Mouse (Mus musculus) neural tube, embryonic 13.5 days (tissue): ENCODE measurements around the gene Htr5b. TPM values are rescaled to one million over a fixed set of nuclear protein-coding genes. Genes with fewer than 3 reads are reported as not detected.

Source experiments
- ATAC-seq: fragments of 200-750 bp; cut with Nextera tagmentation; 2 replicates; pipeline ENCODE4 v1.8.0; 2017; ENCODE audit warnings: low read depth, mild to moderate bottlenecking, moderate TSS enrichment, moderate library complexity
- H3K27ac ChIP-seq: fragments of 300-500 bp; sonication (generic); replicated peaks from 2 replicates; pipeline ENCODE4 v1.5.1; 2015; ENCODE audit warnings: moderate library complexity, mild to moderate bottlenecking, inconsistent platforms
- H3K27me3 ChIP-seq: fragments of 300-500 bp; sonication (generic); 2 replicates; pipeline ENCODE4 v1.6.1; 2015; ENCODE audit warnings: mild to moderate bottlenecking, inconsistent platforms
- H3K36me3 ChIP-seq: fragments of 300-500 bp; sonication (generic); 2 replicates; pipeline ENCODE4 v1.6.1; 2015; ENCODE audit warnings: mild to moderate bottlenecking, inconsistent platforms
- H3K4me1 ChIP-seq: fragments of 300-500 bp; sonication (generic); replicated peaks from 2 replicates; pipeline ENCODE4 v1.6.1; 2015; ENCODE audit warnings: inconsistent platforms
- H3K4me2 ChIP-seq: fragments of 300-500 bp; sonication (generic); 2 replicates; pipeline ENCODE4 v1.6.1; 2015; ENCODE audit warnings: inconsistent platforms, mild to moderate bottlenecking, moderate library complexity
- H3K4me3 ChIP-seq: fragments of 300-500 bp; sonication (generic); 2 replicates; pipeline ENCODE4 v1.5.1; 2015; ENCODE audit warnings: mild to moderate bottlenecking, inconsistent platforms
- H3K9ac ChIP-seq: fragments of 300-500 bp; sonication (generic); 2 replicates; pipeline ENCODE4 v1.6.1; 2015; ENCODE audit warnings: moderate library complexity, mild to moderate bottlenecking, inconsistent platforms
- H3K9me3 ChIP-seq: fragments of 300-500 bp; sonication (generic); 2 replicates; pipeline ENCODE4 v1.6.1; 2016; ENCODE audit warnings: inconsistent platforms
- WGBS: fragments of 180-500 bp; shearing (Covaris S2); methylation state at CpG from one replicate; pipeline ENCODE4 v1.1.7; 2015; 5-methylcytosine and 5-hydroxymethylcytosine counted together
- polyA plus RNA-seq: library from polyadenylated mRNA; unstranded; fragments of >200 nt; fragmentation: Nextera tagmentation; extraction: Ambion mirVana; gene quantifications from 2 replicates; pipeline ENCODE4 v1.2.1, GENCODE M21; 2015

Htr5b gene
- polyA plus RNA-seq, 1 experiment from 2014 or later: 0.13 TPM

DNA sequence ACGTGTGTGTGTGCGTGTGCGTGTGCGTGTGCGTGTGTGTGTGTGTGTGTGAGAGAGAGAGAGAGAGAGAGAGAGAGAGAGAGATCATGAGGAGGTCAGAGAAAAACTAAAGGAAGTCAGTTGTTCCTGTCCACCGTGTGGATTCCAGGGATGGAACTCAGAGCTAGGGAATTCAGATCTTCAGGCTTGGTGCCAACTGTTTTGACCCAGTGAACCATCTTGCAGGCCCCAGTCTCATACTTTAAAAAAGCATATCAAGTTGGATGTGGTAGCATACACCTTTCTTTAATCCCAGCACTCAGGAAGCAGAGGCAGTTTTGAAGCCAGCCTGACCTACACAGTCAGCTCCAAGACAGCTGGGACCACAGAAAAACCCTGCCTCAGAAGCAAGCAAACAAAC lies 1.0 kb upstream of the Htr5b start:
- H3K4me1 ChIP-seq: peaks cover 16% of the 10 kb centered on the region
- H3K36me3 ChIP-seq: no peaks in the 10 kb centered on the region
- H3K4me2 ChIP-seq: no peak overlapping the region
- 89% methylated on average over 6 of the region's 6 CpGs for WGBS
- no peak overlapping the region for H3K4me3 ChIP-seq
- ATAC-seq: no peak
- H3K9ac ChIP-seq: no peak overlapping the region
- no peaks in the 10 kb centered on the region for H3K9me3 ChIP-seq
- H3K27ac ChIP-seq: no peak overlapping the region
- peaks cover 38% of the 10 kb centered on the region for H3K27me3 ChIP-seq

DNA sequence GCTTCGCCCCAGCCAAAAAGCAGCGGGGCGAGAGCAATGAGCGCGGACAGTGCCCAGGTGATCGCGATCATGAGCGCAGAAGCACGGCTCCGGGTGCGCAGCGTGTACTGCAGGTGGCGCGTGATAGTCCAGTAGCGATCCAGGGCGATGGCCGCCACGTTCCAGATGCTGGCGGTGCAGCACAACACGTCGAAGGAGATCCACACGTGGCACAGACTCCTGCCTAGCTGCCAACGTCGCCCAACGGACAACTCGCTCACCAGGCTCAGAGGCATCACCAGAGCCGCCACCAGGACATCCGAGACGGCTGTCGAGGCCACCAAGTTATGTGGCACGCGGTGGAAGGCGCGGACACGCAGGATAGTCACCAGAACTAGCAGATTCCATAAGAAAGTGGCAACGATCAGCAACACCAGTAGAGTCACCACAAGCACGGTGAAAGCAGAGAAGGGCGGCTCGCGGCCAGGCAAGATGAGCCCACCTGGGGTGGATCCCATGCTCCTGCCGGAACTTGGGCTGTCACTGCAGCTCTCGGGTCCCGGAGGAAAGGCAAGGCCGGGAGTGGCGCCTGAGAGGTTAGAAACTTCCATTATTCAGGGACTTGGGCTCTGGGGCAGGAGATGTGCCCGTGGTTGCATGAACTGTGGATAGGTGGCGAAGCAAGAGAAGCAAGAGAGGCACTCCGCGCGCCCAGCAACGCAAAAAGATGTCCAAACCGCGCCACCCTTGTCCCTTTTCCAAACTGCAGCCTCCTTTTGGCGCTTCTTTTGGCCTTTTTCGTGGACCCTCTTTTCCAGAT lies 466 bp downstream of the Htr5b start:
- no peaks in the 10 kb centered on the region for H3K36me3 ChIP-seq
- peaks cover 38% of the 10 kb centered on the region for H3K27me3 ChIP-seq
- H3K4me3 ChIP-seq: peak overlapping the region; percentile 30
- H3K4me1 ChIP-seq: peaks cover 16% of the 10 kb centered on the region
- H3K9ac ChIP-seq: 0 out of 2 replicates have a peak overlapping the region, but pooled peaks have one; percentile 34
- H3K27ac ChIP-seq: no peak overlapping the region
- no peaks in the 10 kb centered on the region for H3K9me3 ChIP-seq
- WGBS: 17% methylated on average over 55 of the region's 55 CpGs
- peak overlapping the region; percentile 57 for H3K4me2 ChIP-seq
- ATAC-seq: peak; percentile 45

- Histone ChIP-seq H3K4me3 (peak overlapping the region; percentile 30), H3K36me3 (no peaks in the 10 kb centered on the region), H3K9me3 (no peaks in the 10 kb centered on the region), H3K27me3 (peaks cover 38% of the 10 kb centered on the region), H3K27ac (no peak overlapping the region), H3K4me2 (peak overlapping the region; percentile 57), H3K4me1 (peaks cover 16% of the 10 kb centered on the region), H3K9ac (0 out of 2 replicates have a peak overlapping the region, but pooled peaks have one; percentile 34)
- 51% methylated on average over 17 of the region's 17 CpGs for WGBS
- ATAC-seq: peak; percentile 29; the same call in 1 of the 2 replicates
Measured at GRCm38 (mm10) chr1:121527061-121527460, 1.2 kb downstream of the Htr5b start.

- Histone ChIP-seq H3K9me3 (no peaks in the 10 kb centered on the region), H3K36me3 (no peaks in the 10 kb centered on the region), H3K4me2 (no peak overlapping the region), H3K27ac (no peak overlapping the region), H3K4me3 (no peak overlapping the region), H3K4me1 (no peaks in the 10 kb centered on the region), H3K9ac (no peak overlapping the region), H3K27me3 (no peaks in the 10 kb centered on the region)
- 75% methylated on average over 1 of the region's 1 CpGs for WGBS
- no peak for ATAC-seq
Measured at GRCm38 (mm10) chr1:121518609-121519008, 9.7 kb downstream of the Htr5b start.

GRCm38 (mm10) chr1:121511966-121512365 lies 16.3 kb downstream of the Htr5b start:
- Histone ChIP-seq H3K9me3 (no peaks in the 10 kb centered on the region), H3K27me3 (no peaks in the 10 kb centered on the region), H3K4me1 (no peaks in the 10 kb centered on the region), H3K9ac (no peak overlapping the region), H3K4me3 (no peak overlapping the region), H3K4me2 (no peak overlapping the region), H3K27ac (no peak overlapping the region), H3K36me3 (0 out of 2 replicates have a peak, but pooled peaks cover 3% of the 10 kb centered on the region)
- 94% methylated on average over 2 of the region's 2 CpGs for WGBS
- ATAC-seq: no peak

GRCm38 (mm10) chr1:121511186-121511585 lies 17.1 kb downstream of the Htr5b start:
- Histone ChIP-seq H3K9me3 (no peaks in the 10 kb centered on the region), H3K27me3 (no peaks in the 10 kb centered on the region), H3K9ac (no peak overlapping the region), H3K4me2 (no peak overlapping the region), H3K4me3 (no peak overlapping the region), H3K27ac (no peak overlapping the region), H3K36me3 (0 out of 2 replicates have a peak, but pooled peaks cover 3% of the 10 kb centered on the region), H3K4me1 (no peaks in the 10 kb centered on the region)
- WGBS: 66% methylated on average over 2 of the region's 2 CpGs
- ATAC-seq: no peak

DNA sequence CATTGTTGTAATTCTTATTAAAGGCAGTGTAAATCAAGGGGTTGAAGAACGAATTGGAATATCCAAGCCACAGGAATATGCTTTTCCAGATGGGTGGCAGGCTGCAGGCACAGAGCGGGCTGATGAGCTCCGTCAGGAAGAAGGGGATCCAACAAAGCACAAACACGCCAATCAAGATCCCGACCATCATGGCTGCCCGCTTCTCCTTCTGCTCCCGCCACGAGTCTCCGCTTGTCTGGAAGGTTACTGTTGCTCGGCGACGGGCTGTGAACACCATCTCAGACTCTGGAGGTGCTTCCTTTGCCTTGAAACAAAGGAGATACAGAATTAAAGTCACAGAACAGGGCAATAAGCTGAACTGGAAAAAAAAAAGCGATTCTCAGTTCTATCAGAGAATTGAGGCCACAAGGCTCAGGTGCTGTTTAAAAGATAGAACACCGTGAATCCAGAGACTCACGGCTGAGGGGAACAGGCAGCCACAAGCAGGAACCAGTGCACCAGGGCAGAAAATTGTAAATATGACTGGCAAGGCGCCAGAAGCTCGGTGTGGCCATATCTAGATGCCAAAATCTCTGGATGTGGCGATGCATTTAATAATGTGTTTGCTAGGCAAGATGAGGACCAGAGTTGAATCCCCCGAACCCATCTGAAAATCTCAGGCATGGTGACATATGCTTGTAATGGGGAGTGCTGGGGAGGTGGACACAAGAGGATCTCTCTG lies 17.7 kb downstream of the Htr5b start:
- Histone ChIP-seq H3K4me2 (no peak overlapping the region), H3K9me3 (no peaks in the 10 kb centered on the region), H3K27me3 (no peaks in the 10 kb centered on the region), H3K27ac (no peak overlapping the region), H3K9ac (no peak overlapping the region), H3K36me3 (0 out of 2 replicates have a peak, but pooled peaks cover 3% of the 10 kb centered on the region), H3K4me3 (no peak overlapping the region), H3K4me1 (no peaks in the 10 kb centered on the region)
- WGBS: 87% methylated on average over 19 of the region's 19 CpGs
- no peak for ATAC-seq

DNA sequence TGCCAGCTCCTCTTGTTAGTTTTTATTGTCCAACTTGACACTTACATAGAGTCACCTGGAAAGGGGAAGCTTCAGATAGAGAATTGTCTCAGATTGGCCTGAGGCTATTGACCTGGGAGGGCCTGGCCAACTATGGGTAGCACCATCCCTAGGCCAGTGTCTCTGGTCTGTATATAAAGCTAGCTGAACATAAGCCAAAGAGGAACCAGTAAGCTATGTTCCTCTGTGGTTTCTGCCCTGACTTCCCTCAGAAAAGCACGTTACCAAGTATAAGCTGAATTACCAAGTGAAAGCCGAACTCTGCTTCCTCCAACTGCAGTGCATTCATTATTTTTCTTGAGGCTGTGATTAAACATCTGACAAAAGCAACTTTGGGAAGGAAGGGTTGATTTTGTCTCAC lies 19.5 kb downstream of the Htr5b start:
- 88% methylated on average over 2 of the region's 2 CpGs for WGBS
- Histone ChIP-seq H3K36me3 (peaks cover 10% of the 10 kb centered on the region), H3K4me2 (no peak overlapping the region), H3K4me1 (no peaks in the 10 kb centered on the region), H3K4me3 (no peak overlapping the region), H3K9ac (no peak overlapping the region), H3K27ac (no peak overlapping the region), H3K27me3 (no peaks in the 10 kb centered on the region), H3K9me3 (no peaks in the 10 kb centered on the region)
- no peak for ATAC-seq

DNA sequence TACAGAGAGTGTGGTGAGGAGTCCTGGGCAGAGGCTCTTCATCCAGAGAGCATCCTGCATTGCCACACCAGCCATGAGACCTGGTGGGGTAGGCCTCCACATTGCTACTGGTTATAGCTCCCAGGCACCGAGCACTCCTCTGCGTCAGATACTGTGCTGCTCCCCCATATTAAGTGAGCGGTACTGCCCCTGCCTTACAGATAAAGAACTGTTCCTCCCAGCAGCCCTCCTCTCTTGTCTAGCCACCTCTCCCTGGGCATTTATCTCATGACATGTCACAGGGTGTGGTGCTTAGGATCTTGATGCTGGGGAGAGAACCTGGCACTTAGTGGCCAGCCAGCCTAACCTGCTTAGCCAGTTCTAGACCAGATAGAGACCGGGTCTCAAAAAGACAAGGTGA lies 31.2 kb downstream of the Htr5b start:
- Histone ChIP-seq H3K4me1 (no peaks in the 10 kb centered on the region), H3K27ac (no peak overlapping the region), H3K9me3 (no peaks in the 10 kb centered on the region), H3K4me3 (no peak overlapping the region), H3K36me3 (peaks cover 99% of the 10 kb centered on the region), H3K27me3 (no peaks in the 10 kb centered on the region), H3K4me2 (no peak overlapping the region), H3K9ac (no peak overlapping the region)
- 98% methylated on average over 4 of the region's 4 CpGs for WGBS
- ATAC-seq: no peak

DNA sequence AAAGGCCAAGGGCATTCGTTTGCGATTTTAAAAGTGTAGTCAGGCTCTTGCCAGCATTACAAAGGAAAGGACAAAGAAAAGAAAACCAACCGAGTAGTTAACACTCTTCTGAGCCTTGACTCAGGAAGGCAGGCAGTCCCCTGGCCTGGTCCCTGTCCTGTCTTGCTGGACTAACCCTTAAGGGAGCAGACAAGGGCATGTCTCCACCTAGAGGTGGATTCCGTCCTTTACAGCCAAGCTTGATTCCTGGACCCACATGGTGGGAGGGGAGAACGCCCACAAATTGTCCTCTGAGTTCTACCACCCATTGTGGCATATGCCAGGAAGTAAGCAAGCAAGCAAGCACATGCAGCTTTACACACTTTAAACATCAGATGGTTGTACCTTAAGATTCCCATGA lies 38.0 kb downstream of the Htr5b start:
- ATAC-seq: peak; percentile 61; the same call in 1 of the 2 replicates
- no peak overlapping the region for H3K27ac ChIP-seq
- no peaks in the 10 kb centered on the region for H3K4me1 ChIP-seq
- no peak overlapping the region for H3K4me3 ChIP-seq
- H3K9me3 ChIP-seq: no peaks in the 10 kb centered on the region
- 32% methylated on average over 5 of the region's 5 CpGs for WGBS
- no peaks in the 10 kb centered on the region for H3K27me3 ChIP-seq
- H3K36me3 ChIP-seq: peaks cover 68% of the 10 kb centered on the region
- H3K9ac ChIP-seq: no peak overlapping the region
- no peak overlapping the region for H3K4me2 ChIP-seq

DNA sequence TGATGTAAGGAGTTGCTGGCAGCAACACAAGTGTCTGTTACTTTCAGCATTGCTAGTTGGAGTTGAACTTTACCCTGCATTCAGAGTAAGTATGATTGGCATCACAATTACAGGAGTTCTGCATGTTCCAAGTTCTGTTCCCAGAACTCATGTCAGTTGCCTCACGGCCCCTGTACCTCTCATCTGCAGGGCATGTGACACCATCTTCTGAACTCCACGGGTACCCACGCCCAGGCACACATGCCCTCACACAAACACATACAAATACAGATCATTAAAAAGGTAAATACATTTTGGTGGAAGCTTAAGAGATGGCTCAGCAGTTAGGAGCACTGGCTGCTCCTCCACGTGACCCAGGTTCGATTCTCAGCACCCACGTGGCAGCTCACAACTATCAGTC lies 41.5 kb downstream of the Htr5b start:
- Histone ChIP-seq H3K4me2 (no peak overlapping the region), H3K27me3 (no peaks in the 10 kb centered on the region), H3K4me3 (no peak overlapping the region), H3K36me3 (peaks cover 54% of the 10 kb centered on the region), H3K27ac (no peak overlapping the region), H3K9ac (no peak overlapping the region), H3K4me1 (no peaks in the 10 kb centered on the region), H3K9me3 (no peaks in the 10 kb centered on the region)
- WGBS: 92% methylated on average over 6 of the region's 6 CpGs
- ATAC-seq: no peak

DNA sequence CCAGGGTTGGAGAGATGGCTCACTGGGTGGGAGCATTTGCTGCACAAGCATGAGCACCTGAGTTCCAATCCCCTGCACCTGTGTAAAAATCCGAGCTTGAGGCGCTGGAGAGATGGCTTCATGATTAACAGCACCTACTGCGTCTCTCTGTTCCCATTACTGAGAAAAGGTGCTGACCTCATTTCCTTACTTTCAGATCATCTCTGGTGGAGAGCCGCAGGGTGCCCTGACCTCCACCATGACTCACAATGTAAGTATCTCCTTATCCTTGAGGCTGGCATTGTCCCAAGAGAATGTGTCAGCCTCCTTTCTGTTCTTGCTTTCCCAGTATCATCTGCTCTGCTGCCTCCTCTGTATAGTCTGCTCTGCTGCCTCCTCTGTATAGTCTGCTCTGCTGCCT lies 45.2 kb downstream of the Htr5b start:
- Histone ChIP-seq H3K27ac (no peak overlapping the region), H3K9me3 (no peaks in the 10 kb centered on the region), H3K9ac (no peak overlapping the region), H3K36me3 (peaks cover 73% of the 10 kb centered on the region), H3K4me1 (no peaks in the 10 kb centered on the region), H3K4me2 (no peak overlapping the region), H3K4me3 (no peak overlapping the region), H3K27me3 (no peaks in the 10 kb centered on the region)
- 92% methylated on average over 4 of the region's 4 CpGs for WGBS
- ATAC-seq: no peak
